Mouse (Mus musculus) stomach, postnatal 0 days (tissue): ENCODE results near the gene Arhgap22.

Experiments
- CTCF ChIP-seq: IDR thresholded peaks from 2 replicates; pipeline ENCODE4 v1.5.1; 2016; ENCODE audit warnings: antibody characterized with exemption, low read depth, mild to moderate bottlenecking, moderate library complexity
- EP300 ChIP-seq: optimal IDR thresholded peaks from 2 replicates; pipeline ENCODE3; 2016; ENCODE audit warnings: antibody characterized with exemption

DNA sequence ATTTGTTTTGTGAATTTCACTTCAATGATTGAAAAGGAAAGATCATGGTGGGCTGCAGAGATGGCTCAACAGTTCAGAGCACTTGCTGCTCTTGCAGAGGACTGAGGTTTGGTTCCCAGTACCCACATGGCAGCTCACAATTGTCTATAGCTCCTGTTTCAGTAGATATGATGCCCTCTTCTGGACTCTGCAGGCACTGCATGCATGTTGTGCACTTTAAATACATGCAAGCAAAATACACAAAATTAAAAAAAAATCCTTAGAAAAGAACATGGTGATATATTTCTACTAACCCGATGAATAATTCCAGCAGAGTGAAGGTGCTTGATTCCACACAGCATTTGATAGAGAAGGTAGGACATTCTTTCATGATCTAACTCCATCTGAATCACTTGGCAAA, 188.5 kb downstream of the Arhgap22 start:
- TF ChIP-seq EP300 (no peak), CTCF (peak; percentile 50)
